Mouse (Mus musculus) myocyte (in vitro differentiated cells): Measurements from ENCODE around the gene Rap1gap2.

Experiments
- CEBPB ChIP-seq: IDR thresholded peaks from 2 replicates; pipeline ENCODE4 v1.6.1; 2011; ENCODE audit warnings: mild to moderate bottlenecking, moderate library complexity; ENCODE audit not compliant: poor library complexity, insufficient read depth, severe bottlenecking
- E2F4 ChIP-seq: IDR thresholded peaks from one replicate; pipeline ENCODE4 v1.6.1; 2011; ENCODE audit warnings: mild to moderate bottlenecking, control low read depth, moderate library complexity; ENCODE audit not compliant: insufficient read depth
- MAX ChIP-seq: IDR thresholded peaks from one replicate; pipeline ENCODE4 v1.6.1; 2011; ENCODE audit warnings: low read depth, mild to moderate bottlenecking, control low read depth
- MYOD1 ChIP-seq, 3 experiments: IDR thresholded peaks; one replicate each; pipeline ENCODE4 v1.6.1; 2011; ENCODE audit warnings: control low read depth in 2 of 3, low read depth in 2 of 3, mild to moderate bottlenecking in 2 of 3, moderate library complexity in 1 of 3; ENCODE audit not compliant: insufficient read length in 2 of 3, control insufficient read depth in 1 of 3
- MYOG ChIP-seq, 3 experiments: IDR thresholded peaks; one replicate each; pipeline ENCODE4 v1.6.1; 2011; ENCODE audit warnings: control low read depth in 2 of 3, low read depth in 2 of 3, mild to moderate bottlenecking in 2 of 3; ENCODE audit not compliant: insufficient read length in 2 of 3, control insufficient read depth in 1 of 3, insufficient read depth in 1 of 3
- POLR2A ChIP-seq: IDR thresholded peaks from one replicate; pipeline ENCODE4 v1.6.1; 2011; ENCODE audit warnings: low read depth, mild to moderate bottlenecking, control low read depth, moderate library complexity; ENCODE audit not compliant: insufficient read length
- POLR2AphosphoS2 ChIP-seq: IDR thresholded peaks from one replicate; pipeline ENCODE4 v1.6.1; 2011; ENCODE audit warnings: low read depth, control low read depth; ENCODE audit not compliant: insufficient read length
- REST ChIP-seq: IDR thresholded peaks from one replicate; pipeline ENCODE4 v1.6.1; 2011; ENCODE audit warnings: mild to moderate bottlenecking, control low read depth, moderate library complexity; ENCODE audit not compliant: insufficient read depth, insufficient read length
- SRF ChIP-seq: IDR thresholded peaks from one replicate; pipeline ENCODE4 v1.6.1; 2011; ENCODE audit warnings: low read depth; ENCODE audit not compliant: control insufficient read depth, insufficient read length
- TCF12 ChIP-seq: IDR thresholded peaks from one replicate; pipeline ENCODE4 v1.6.1; 2011; ENCODE audit warnings: mild to moderate bottlenecking, control low read depth; ENCODE audit not compliant: poor library complexity, insufficient read depth, severe bottlenecking
- TCF3 ChIP-seq: IDR thresholded peaks from one replicate; pipeline ENCODE4 v1.6.1; 2011; ENCODE audit warnings: low read depth, control low read depth; ENCODE audit not compliant: insufficient read length
- USF1 ChIP-seq: IDR thresholded peaks from one replicate; pipeline ENCODE4 v1.6.1; 2011; ENCODE audit warnings: low read depth, mild to moderate bottlenecking, control low read depth, moderate library complexity

GRCm38 (mm10) chr11:74435366-74435765, 175.3 kb downstream of the Rap1gap2 start:
- TF ChIP-seq POLR2A = no peak
- no peak for TF ChIP-seq CEBPB
- TF ChIP-seq E2F4 = no peak
- TF ChIP-seq MYOD1 (IDR thresholded peaks at IDR 0.05; ENCODE audit: control insufficient read depth in 1 of 3, insufficient read length in 2 of 3, low read depth in 2 of 3) = no peak
- TF ChIP-seq TCF12 = no peak
- no peak for TF ChIP-seq USF1
- TF ChIP-seq SRF = no peak
- TF ChIP-seq POLR2AphosphoS2 = no peak
- no peak for TF ChIP-seq MAX
- no peak for TF ChIP-seq MYOG (IDR thresholded peaks at IDR 0.05; ENCODE audit: control insufficient read depth in 1 of 3, insufficient read depth in 1 of 3, insufficient read length in 2 of 3, low read depth in 2 of 3)
- TF ChIP-seq REST = no peak
- TF ChIP-seq TCF3 = no peak
